Comparison of ENCODE assay signal across 13 mouse cellular contexts in genomic region chr4:148833245-148833990, GRCm38 (mm10). TPM values are rescaled to one million over a fixed set of nuclear protein-coding genes. Genes with fewer than 3 reads are reported as not detected.
DNase-seq lines count a peak whose midpoint lies in the region; ATAC-seq and TF ChIP-seq lines count a peak whose summit lies in the region.
"Had no signal": no experiment of that assay in that cellular context is flagged by ENCODE, and none has a peak within 500 bp of the region (broad histone marks: within the 10 kb centered on the region; RNA-seq: fewer than 3 reads in every experiment).

No protein-coding gene starts in this region.

- 0 out of 2 replicates have a peak overlapping the region, but pooled peaks have one; percentile 17 for H3K4me2 ChIP-seq in heart, embryonic 16.5 days (ENCODE audit: low read depth, low read length)
- H3K4me2 ChIP-seq: forebrain, embryonic 12.5 days had no signal

- no peak for TF ChIP-seq CTCF in small intestine, adult 2 months (IDR thresholded peaks at IDR 0.05; ENCODE audit: extremely low read depth, insufficient read length, insufficient replicate concordance, low read depth, low read length)

- no peaks in the 10 kb centered on the region for H3K9me3 ChIP-seq in heart, embryonic 16.5 days (replicated peaks; ENCODE audit: control insufficient read depth, low read length)
- H3K9me3 ChIP-seq: forebrain, embryonic 12.5 days; G1E; megakaryocyte, embryonic 14.5 days had no signal

- no peaks in the 10 kb centered on the region for H3K36me3 ChIP-seq in heart, embryonic 16.5 days (ENCODE audit: control insufficient read depth, insufficient read depth)
- peaks cover under 1% of the 10 kb centered on the region; the same call in 1 of the 2 replicates for H3K36me3 ChIP-seq in small intestine, adult 2 months (ENCODE audit: control insufficient read depth, insufficient read depth, low read length)
- H3K36me3 ChIP-seq: forebrain, embryonic 12.5 days; G1E had no signal

- intact Hi-C loops in heart, postnatal 25 days (cut with DNase I) = loop anchor here (2.0 kb wide), 1 partner anchor 27 kb away; no protein-coding TSS in a partner anchor

- H3K4me3 ChIP-seq in heart, embryonic 16.5 days (ENCODE audit: low read length) = no peak overlapping the region
- 0 out of 2 replicates have a peak overlapping the region, but pooled peaks have one; percentile 8 for H3K4me3 ChIP-seq in small intestine, adult 2 months (ENCODE audit: low read depth, low read length)
- H3K4me3 ChIP-seq: forebrain, embryonic 12.5 days; megakaryocyte, embryonic 14.5 days; myocyte had no signal

- no peak for ATAC-seq in heart, embryonic 16.5 days (replicated peaks; ENCODE audit: extremely low read depth, insufficient read depth, low FRiP score)

- DNase-seq in heart, adult 11 months = peak; percentile 95
- no peak for DNase-seq in heart, postnatal 25 days (ENCODE audit: low spot score)
- DNase-seq in kidney, postnatal 36 days = peak; percentile 18 to 44
- DNase-seq in layer of hippocampus, postnatal 25 days (ENCODE audit: extremely low spot score in 1 of 2, low spot score in 1 of 2) = no peak
- DNase-seq in yolk sac, embryonic 10.5 days (ENCODE audit: low spot score) = no peak
- DNase-seq in adrenal gland, postnatal 36 days = no peak
- DNase-seq: gastrocnemius, postnatal 36 days had no signal

- H3K27ac ChIP-seq in heart, embryonic 16.5 days (ENCODE audit: low read length) = peak overlapping the region; percentile 23; the same call in 1 of the 2 replicates
- peak overlapping the region; percentile 41 for H3K27ac ChIP-seq in small intestine, adult 2 months (ENCODE audit: insufficient read depth, low read depth, low read length)
- H3K27ac ChIP-seq: forebrain, embryonic 12.5 days had no signal

- TF ChIP-seq POLR2A in small intestine, adult 2 months (IDR thresholded peaks at IDR 0.05; ENCODE audit: low read depth, low read length) = no peak

- no peaks in the 10 kb centered on the region for H3K27me3 ChIP-seq in heart, embryonic 16.5 days (ENCODE audit: control insufficient read depth, insufficient read depth, low read length)
- no peaks in the 10 kb centered on the region for H3K27me3 ChIP-seq in small intestine, adult 2 months (ENCODE audit: control insufficient read depth, insufficient read depth, low read length)

- peaks cover 54% of the 10 kb centered on the region for H3K4me1 ChIP-seq in heart, embryonic 16.5 days (ENCODE audit: control insufficient read depth, insufficient read depth, low read length)
- peaks cover 55% of the 10 kb centered on the region for H3K4me1 ChIP-seq in small intestine, adult 2 months (ENCODE audit: control insufficient read depth, insufficient read depth, insufficient read length, low read length)
- H3K4me1 ChIP-seq: megakaryocyte, embryonic 14.5 days had no signal

- WGBS in heart, embryonic 16.5 days = 58% methylated on average over 21 of the region's 21 CpGs
- 29% methylated on average over 21 of the region's 21 CpGs for WGBS in small intestine, adult 2 months

- 0 out of 2 replicates have a peak overlapping the region, but pooled peaks have one; percentile 10 for H3K9ac ChIP-seq in heart, embryonic 16.5 days (ENCODE audit: low read length)
- H3K9ac ChIP-seq: forebrain, embryonic 12.5 days had no signal

RNA-seq across cellular contexts. Expression of gene Casz1, which starts 29.2 kb away (rescaled TPM):
- total RNA-seq in heart, postnatal 25 days (2021) = 10 to 100 TPM; 42.1 to 44.7 TPM
- 22.4 and 25.7 TPM in 2 replicates for polyA plus RNA-seq in heart, embryonic 16.5 days (2015; fragmentation: Nextera tagmentation; extraction: Ambion mirVana)
- 46.4 and 120 TPM in 2 replicates for polyA plus RNA-seq in small intestine, adult 2 months (2012; rRNA removed)
- total RNA-seq in layer of hippocampus, postnatal 25 days (2021) = under 1 TPM; 0.49 to 0.75 TPM
- 1 to 10 TPM; 2.4 to 5.7 TPM for total RNA-seq in adrenal gland, postnatal 36 days (2021)

Comparison
In these comparisons a context has a peak if more than half of its experiments do, and no peak if none do; other contexts are left out.
1. DNase-seq: peak in heart, adult 11 months (single experiment) and kidney, postnatal 36 days (2 of 2); none in heart, postnatal 25 days (single experiment), layer of hippocampus, postnatal 25 days (0 of 2), yolk sac, embryonic 10.5 days (single experiment) and adrenal gland, postnatal 36 days (0 of 2).
2. RNA of gene Casz1, which starts 29.2 kb away (total RNA-seq): 42.1 to 44.7 TPM in heart, postnatal 25 days; 2.4 to 5.7 TPM in adrenal gland, postnatal 36 days and 0.49 to 0.75 TPM in layer of hippocampus, postnatal 25 days; every median in the first group is over 4 times any median in the second.